Mouse (Mus musculus): ENCODE data around the gene Tnfaip1. TPM values are rescaled to one million over a fixed set of nuclear protein-coding genes. Genes with fewer than 3 reads are reported as not detected.

Gene Tnfaip1
- polyA plus RNA-seq, 1 experiment from 2014 or later: 92.4 TPM

GRCm38 (mm10) chr11:78512025-78512957 is 23.8 kb downstream of the Tnfaip1 start, which contains the start of the genes Tmem199 and Poldip2:
Gene Tmem199 (minus strand): TSS chr11:78512172.
Gene Poldip2 (plus strand): TSS chr11:78512193.
- H3K27ac ChIP-seq (replicated peaks): peak within 1 kb of the TSS; percentile 94
- H3K4me1 ChIP-seq: peaks cover 22% of the 10 kb centered on the region
- H3K27me3 ChIP-seq (replicated peaks; ENCODE audit: low read depth, poor library complexity, severe bottlenecking): no peaks in the 10 kb centered on the region
- H3K9me3 ChIP-seq: no peaks in the 10 kb centered on the region
- H3K4me3 ChIP-seq: peak within 1 kb of the TSS; percentile 86
- under 1% methylated on average over 67 of the region's 67 CpGs for WGBS
- peaks cover 66% of the 10 kb centered on the region for H3K36me3 ChIP-seq (replicated peaks)
- peak; percentile 97 for DNase-seq (ENCODE audit: low spot score)

- no peak overlapping the region for H3K27ac ChIP-seq (replicated peaks)
- DNase-seq (ENCODE audit: low spot score): no peak
- H3K4me1 ChIP-seq: peaks cover 22% of the 10 kb centered on the region
- WGBS: 82% methylated on average over 5 of the region's 5 CpGs
- H3K9me3 ChIP-seq: no peaks in the 10 kb centered on the region
- H3K4me3 ChIP-seq: no peak overlapping the region
- H3K27me3 ChIP-seq (replicated peaks; ENCODE audit: low read depth, poor library complexity, severe bottlenecking): no peaks in the 10 kb centered on the region
- H3K36me3 ChIP-seq (replicated peaks): peaks cover 62% of the 10 kb centered on the region
These were observed 27.0 kb downstream of the Tnfaip1 start for GRCm38 (mm10) chr11:78509148-78509547.

- WGBS: 79% methylated on average over 3 of the region's 3 CpGs
- Histone ChIP-seq H3K36me3 (replicated peaks) (peaks cover 54% of the 10 kb centered on the region), H3K9me3 (no peaks in the 10 kb centered on the region), H3K27me3 (replicated peaks; ENCODE audit: low read depth, poor library complexity, severe bottlenecking) (peaks cover 16% of the 10 kb centered on the region), H3K27ac (replicated peaks) (no peak overlapping the region), H3K4me1 (no peaks in the 10 kb centered on the region; the same call in 1 of the 2 replicates), H3K4me3 (no peak overlapping the region)
- DNase-seq (ENCODE audit: low spot score): no peak
These were observed 30.7 kb downstream of the Tnfaip1 start for GRCm38 (mm10) chr11:78505430-78505829.

GRCm38 (mm10) chr11:78502909-78503650 is 33.1 kb downstream of the Tnfaip1 start, which contains the start of gene Sebox:
Gene Sebox (plus strand): TSS chr11:78503447.
- 76% methylated on average over 7 of the region's 7 CpGs for WGBS
- H3K4me1 ChIP-seq: peaks cover 11% of the 10 kb centered on the region
- peaks cover 33% of the 10 kb centered on the region for H3K36me3 ChIP-seq (replicated peaks)
- H3K9me3 ChIP-seq: no peaks in the 10 kb centered on the region
- no peak within 1 kb of the TSS for H3K4me3 ChIP-seq
- H3K27me3 ChIP-seq (replicated peaks; ENCODE audit: low read depth, poor library complexity, severe bottlenecking): peaks cover 39% of the 10 kb centered on the region
- no peak for DNase-seq (ENCODE audit: low spot score)
- no peak within 1 kb of the TSS for H3K27ac ChIP-seq (replicated peaks)

- H3K27me3 ChIP-seq (replicated peaks; ENCODE audit: low read depth, poor library complexity, severe bottlenecking): peaks cover 46% of the 10 kb centered on the region
- peaks cover 17% of the 10 kb centered on the region for H3K36me3 ChIP-seq (replicated peaks)
- H3K9me3 ChIP-seq: no peaks in the 10 kb centered on the region
- no peak overlapping the region for H3K27ac ChIP-seq (replicated peaks)
- H3K4me1 ChIP-seq: peaks cover 27% of the 10 kb centered on the region
- WGBS: 82% methylated on average over 20 of the region's 20 CpGs
- no peak for DNase-seq (ENCODE audit: low spot score)
- no peak overlapping the region for H3K4me3 ChIP-seq
These were observed 34.6 kb downstream of the Tnfaip1 start for GRCm38 (mm10) chr11:78501529-78501928.

- no peak for DNase-seq (ENCODE audit: low spot score)
- H3K4me3 ChIP-seq: no peak overlapping the region
- no peak overlapping the region for H3K27ac ChIP-seq (replicated peaks)
- H3K9me3 ChIP-seq: no peaks in the 10 kb centered on the region
- H3K4me1 ChIP-seq: peaks cover 29% of the 10 kb centered on the region
- 81% methylated on average over 9 of the region's 9 CpGs for WGBS
- peaks cover 54% of the 10 kb centered on the region for H3K27me3 ChIP-seq (replicated peaks; ENCODE audit: low read depth, poor library complexity, severe bottlenecking)
- peaks cover 9% of the 10 kb centered on the region for H3K36me3 ChIP-seq (replicated peaks)
These were observed 35.4 kb downstream of the Tnfaip1 start for GRCm38 (mm10) chr11:78500623-78501202.

- H3K27ac ChIP-seq (replicated peaks): peak overlapping the region; percentile 35; the same call in 1 of the 2 replicates
- H3K27me3 ChIP-seq (replicated peaks; ENCODE audit: low read depth, poor library complexity, severe bottlenecking): peaks cover 66% of the 10 kb centered on the region
- H3K4me3 ChIP-seq: peak overlapping the region; percentile 2; the same call in 1 of the 2 replicates
These were observed 36.6 kb downstream of the Tnfaip1 start for GRCm38 (mm10) chr11:78499543-78499942.

GRCm38 (mm10) chr11:78499004-78499403 is 37.1 kb downstream of the Tnfaip1 start, which contains the start of gene Vtn:
Gene Vtn (plus strand): TSS chr11:78499091.
- Histone ChIP-seq H3K9me3 (no peaks in the 10 kb centered on the region), H3K27ac (replicated peaks) (peak within 1 kb of the TSS; percentile 71), H3K27me3 (replicated peaks; ENCODE audit: low read depth, poor library complexity, severe bottlenecking) (peaks cover 71% of the 10 kb centered on the region), H3K4me1 (peaks cover 29% of the 10 kb centered on the region), H3K4me3 (peak within 1 kb of the TSS; percentile 71), H3K36me3 (replicated peaks) (no peaks in the 10 kb centered on the region)
- 56% methylated on average over 7 of the region's 7 CpGs for WGBS
- no peak for DNase-seq (ENCODE audit: low spot score)

More at GRCm38 (mm10) chr11:78499543-78499942, 36.6 kb downstream of the Tnfaip1 start:
- 49% methylated on average over 16 of the region's 16 CpGs for WGBS
- Histone ChIP-seq H3K4me1 (peaks cover 29% of the 10 kb centered on the region), H3K36me3 (replicated peaks) (no peaks in the 10 kb centered on the region), H3K9me3 (no peaks in the 10 kb centered on the region)
- DNase-seq (ENCODE audit: low spot score): no peak

- Histone ChIP-seq H3K27me3 (replicated peaks; ENCODE audit: low read depth, poor library complexity, severe bottlenecking) (peaks cover 80% of the 10 kb centered on the region), H3K4me3 (peak within 1 kb of the TSS; percentile 71), H3K9me3 (no peaks in the 10 kb centered on the region), H3K36me3 (replicated peaks) (no peaks in the 10 kb centered on the region), H3K4me1 (peaks cover 29% of the 10 kb centered on the region), H3K27ac (replicated peaks) (peak within 1 kb of the TSS; percentile 71)
- DNase-seq (ENCODE audit: low spot score): peak; percentile 97
- 4% methylated on average over 36 of the region's 36 CpGs for WGBS
These were observed 38.3 kb downstream of the Tnfaip1 start, which contains the start of gene Sarm1 for GRCm38 (mm10) chr11:78497544-78498522. Gene Sarm1 (minus strand): TSS chr11:78497754.

GRCm38 (mm10) chr11:78497071-78497541 is 39.0 kb downstream of the Tnfaip1 start:
- Histone ChIP-seq H3K27ac (replicated peaks) (peak overlapping the region; percentile 71; the same call in 1 of the 2 replicates), H3K27me3 (replicated peaks; ENCODE audit: low read depth, poor library complexity, severe bottlenecking) (peaks cover 87% of the 10 kb centered on the region), H3K9me3 (no peaks in the 10 kb centered on the region)

GRCm38 (mm10) chr11:78495904-78496303 is 40.2 kb downstream of the Tnfaip1 start:
- Histone ChIP-seq H3K4me1 (peaks cover 31% of the 10 kb centered on the region), H3K4me3 (no peak overlapping the region), H3K9me3 (no peaks in the 10 kb centered on the region), H3K36me3 (replicated peaks) (no peaks in the 10 kb centered on the region), H3K27ac (replicated peaks) (no peak overlapping the region), H3K27me3 (replicated peaks; ENCODE audit: low read depth, poor library complexity, severe bottlenecking) (peaks cover 88% of the 10 kb centered on the region)
- DNase-seq (ENCODE audit: low spot score): peak; percentile 75
- 5% methylated on average over 6 of the region's 6 CpGs for WGBS

More at GRCm38 (mm10) chr11:78497071-78497541, 39.0 kb downstream of the Tnfaip1 start:
- H3K4me1 ChIP-seq: peaks cover 29% of the 10 kb centered on the region
- H3K4me3 ChIP-seq: peak overlapping the region; percentile 71
- H3K36me3 ChIP-seq (replicated peaks): no peaks in the 10 kb centered on the region
- WGBS: under 1% methylated on average over 44 of the region's 44 CpGs
- DNase-seq (ENCODE audit: low spot score): peak; percentile 68
